Mouse (Mus musculus) R1 (cell line): ENCODE data around the gene Uba52.

Experiments used
- DNase-seq: peaks from one replicate; pipeline ENCODE4 v3.0.0-alpha.2; 2018; ENCODE audit warnings: low read depth, low spot score

Gene Uba52

DNA sequence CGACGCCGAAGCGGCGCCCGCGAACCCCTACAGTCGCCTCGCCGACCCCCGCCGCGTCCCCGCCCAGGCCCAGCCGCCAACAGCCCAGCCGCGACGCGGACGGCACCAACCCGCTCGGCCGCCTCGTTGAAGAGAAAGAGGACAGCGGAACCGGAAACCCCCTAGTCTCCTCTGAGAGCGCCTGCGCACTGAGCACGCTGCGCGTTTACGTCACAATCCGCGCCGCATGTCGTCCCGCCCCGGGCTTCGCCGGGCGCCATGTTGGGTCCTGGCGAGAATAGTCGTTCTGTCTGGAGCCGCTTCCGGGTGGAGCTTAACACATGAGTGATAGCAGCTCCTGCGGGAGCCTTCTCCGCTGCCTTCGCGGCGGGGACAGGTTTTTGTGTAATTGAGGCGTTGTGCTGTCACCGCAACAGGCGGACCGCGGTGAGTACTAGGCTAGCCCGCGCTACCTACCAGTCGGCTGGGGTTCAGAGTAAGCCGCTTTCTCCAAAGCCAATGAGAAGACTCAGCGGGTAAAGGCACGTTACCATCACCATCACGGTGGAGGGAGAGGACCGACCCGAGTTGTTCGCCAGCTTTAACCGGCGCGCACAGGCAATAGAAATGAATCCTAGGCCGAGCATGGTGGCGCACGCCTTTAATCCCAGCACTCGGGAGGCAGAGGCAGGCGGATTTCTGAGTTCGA lies at the start of gene Uba52:
Gene Uba52 (minus strand): TSS at position 574 of the 688 bp plus-strand sequence.
- DNase-seq: peak; percentile 96

DNA sequence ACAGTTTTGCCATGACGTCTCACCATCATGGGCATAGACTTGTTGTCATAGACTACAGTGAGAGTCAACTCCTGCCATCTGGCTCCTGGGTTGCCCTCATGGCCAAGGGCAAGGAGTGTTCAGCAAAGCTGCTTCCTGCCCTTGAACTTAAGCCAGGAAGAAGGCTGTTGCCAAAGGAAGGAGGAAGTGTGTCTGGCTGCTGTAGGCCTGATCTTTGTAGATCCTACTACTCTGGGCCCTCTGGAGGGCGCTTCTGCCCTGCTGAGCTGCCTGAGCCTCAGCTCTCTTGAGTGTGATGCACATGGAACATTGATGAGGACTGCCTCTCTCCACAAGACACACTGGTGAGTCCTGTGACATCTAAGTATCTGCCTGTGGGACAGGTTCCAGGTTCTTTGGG lies 49.5 kb upstream of the Uba52 start:
- peak; percentile 36 for DNase-seq

DNA sequence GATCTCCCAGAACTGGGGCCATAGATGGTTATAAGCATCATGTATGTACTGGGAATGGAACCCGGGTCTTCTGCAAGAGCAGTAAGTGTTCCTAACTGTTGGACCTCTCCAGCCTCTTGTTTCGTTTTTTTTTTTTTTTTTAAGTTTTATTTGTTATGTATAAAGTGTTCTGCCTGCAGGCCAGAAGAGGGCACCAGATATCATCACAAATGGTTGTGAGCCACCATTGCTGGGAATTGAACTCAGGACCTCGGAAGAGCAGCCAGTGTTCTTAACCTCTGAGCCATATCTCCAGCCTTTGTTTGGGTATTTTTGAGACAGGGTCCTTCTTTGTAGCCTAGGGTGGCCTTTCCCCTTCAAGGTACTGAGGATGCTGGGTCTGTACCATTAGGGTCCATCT lies 48.4 kb upstream of the Uba52 start:
- DNase-seq: peak; percentile 54

DNA sequence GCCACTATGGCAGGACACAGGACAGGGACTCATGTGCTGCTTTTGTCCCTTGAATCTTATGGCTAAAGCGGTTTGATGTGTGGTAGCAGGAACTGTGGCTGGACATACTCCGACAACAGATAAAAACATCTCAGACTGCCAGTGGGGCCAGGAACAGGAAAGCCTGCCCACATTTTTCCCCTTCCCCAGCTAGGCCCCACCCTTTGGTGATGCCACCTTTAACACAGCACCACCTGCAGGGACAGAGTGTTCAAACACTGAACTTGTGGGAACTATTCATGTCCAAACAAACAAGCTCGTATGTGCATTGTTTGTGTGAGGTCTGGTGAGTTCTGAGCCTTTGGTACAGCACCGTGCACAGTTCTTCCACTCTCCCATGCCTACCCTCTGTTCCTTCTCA lies 47.7 kb upstream of the Uba52 start:
- peak; percentile 21 for DNase-seq

DNA sequence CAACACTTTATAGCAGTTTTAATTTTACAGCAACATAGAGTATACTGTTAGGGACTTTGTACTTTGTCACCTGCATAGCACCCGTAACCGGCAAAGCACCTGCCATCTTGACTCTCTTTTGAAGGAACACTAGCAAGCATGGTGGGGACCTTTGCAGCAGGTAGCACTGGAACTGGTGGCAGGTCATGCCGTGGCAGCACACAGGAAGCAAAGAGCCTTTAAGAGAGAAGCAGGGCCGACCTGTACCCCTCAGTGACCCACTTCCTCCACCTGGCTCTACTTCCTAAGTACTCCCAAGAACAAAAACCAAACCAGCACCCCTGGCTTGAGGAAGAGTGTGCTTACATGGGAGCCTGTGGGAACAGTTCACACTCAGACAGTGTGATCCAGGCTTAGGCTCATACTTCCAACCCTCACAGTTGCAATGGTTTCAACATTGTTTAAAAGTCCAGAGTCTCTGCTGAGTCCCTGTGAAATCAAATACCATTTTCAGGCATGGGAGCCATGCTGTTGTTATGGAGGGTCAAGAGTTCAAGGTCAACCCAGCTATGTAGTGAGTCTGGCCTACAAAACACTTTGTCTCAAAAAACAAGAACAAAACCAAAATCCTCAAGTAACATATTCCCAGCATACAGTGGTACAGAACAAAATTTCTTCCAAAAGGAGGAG lies 44.6 kb upstream of the Uba52 start:
- DNase-seq: peak; percentile 79

DNA sequence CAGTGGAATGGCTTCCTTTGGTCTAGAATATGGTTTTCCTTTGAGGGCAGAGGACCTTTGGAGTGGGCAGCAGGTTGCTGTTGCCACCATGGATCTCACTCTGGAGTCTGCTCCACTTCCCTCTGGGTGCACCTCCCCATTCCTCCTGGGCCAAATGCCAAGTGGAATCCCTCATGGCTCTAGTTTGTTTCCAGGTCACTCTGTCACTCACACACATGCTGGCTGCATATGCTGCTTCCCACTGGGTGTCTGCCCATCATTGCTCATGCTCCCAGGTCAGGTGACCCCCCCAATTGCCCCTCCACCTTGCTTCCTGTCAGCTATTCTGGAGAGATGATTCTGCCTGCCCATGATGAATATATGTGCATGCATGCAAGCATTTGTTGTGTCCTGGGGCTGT lies 43.1 kb upstream of the Uba52 start:
- no peak for DNase-seq

DNA sequence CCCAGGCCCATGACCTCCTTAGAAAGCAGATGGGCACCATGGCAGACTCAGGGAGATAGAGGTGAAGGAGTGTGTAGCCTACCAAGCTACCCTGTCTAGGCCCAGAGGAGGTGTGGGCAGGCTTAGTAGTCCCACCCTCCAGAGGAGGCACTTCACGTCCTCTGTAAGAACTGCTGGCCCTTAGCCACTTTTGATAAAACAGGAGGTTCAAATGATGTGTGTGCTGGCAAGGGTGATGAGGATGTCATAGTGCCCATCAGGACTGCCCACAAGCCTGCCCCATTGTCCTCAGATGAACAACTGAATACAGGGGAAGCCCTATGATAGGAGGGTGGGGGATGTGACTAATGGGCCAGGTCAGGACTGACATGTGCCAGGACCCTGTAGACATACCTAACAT lies 42.2 kb upstream of the Uba52 start:
- DNase-seq: no peak

DNA sequence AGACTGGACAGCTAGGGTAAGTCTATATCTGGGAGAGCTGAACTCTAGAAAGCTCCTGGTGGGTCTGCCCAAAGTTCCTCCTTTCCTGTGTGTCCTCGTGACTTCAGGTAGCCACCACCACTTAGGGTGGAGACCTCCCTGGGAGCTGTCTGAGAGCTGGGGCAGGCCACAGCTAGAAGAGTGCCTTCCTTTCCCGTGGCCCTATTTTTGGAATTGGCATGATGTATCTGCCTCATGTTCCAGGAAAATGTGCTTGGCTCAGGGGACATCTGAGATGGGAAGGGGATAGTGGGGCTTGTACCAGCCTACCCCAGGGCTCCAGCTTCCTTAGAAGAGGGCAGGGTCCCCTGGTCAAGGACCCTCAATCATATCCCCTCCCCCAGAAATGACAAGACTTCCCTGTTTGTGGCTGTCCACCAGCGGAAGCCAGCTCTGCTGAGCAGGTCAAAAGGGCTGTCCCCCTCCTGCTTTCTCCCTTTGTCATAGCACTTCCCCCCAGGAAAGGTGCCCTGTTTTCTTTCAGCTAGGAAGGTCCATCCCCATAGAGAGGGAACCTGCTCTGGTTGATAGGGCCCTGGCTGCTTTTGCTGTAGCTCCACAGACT lies 41.1 kb upstream of the Uba52 start:
- no peak for DNase-seq

DNA sequence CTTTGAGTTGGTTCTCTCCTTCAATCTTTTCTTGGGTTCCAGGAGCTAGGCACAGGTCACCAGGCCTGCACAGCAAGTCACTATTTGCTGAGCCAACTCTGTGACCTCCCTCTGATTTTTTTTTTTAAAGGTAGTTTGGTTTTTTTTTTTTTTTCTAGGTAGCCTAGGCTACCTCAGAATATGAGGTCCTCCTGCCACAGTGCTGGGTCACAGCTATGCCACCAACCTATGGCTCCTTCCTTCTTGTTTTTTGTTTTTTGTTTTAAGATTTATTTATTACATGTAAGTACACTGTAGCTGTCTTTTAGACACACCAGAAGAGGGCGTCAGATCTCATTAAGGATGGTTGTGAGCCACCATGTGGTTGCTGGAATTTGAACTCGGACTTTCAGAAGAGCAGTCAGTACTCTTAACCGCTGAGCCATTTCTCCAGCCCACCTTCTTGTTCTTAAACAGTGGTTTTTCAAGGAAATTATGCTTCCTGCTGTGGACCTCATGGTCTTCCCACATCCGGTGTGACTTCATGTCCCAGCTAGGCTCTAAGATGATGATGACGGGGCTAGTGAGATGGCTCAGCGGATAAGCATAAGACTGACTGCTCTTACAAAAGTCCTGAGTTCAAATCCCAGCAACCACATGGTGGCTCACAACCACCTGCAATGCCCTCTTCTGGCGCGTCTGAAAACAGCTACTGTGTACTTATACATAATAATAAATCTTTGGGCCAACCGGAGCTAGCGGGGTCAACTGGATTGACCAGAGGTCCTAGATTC lies 39.0 kb upstream of the Uba52 start:
- no peak for DNase-seq

DNA sequence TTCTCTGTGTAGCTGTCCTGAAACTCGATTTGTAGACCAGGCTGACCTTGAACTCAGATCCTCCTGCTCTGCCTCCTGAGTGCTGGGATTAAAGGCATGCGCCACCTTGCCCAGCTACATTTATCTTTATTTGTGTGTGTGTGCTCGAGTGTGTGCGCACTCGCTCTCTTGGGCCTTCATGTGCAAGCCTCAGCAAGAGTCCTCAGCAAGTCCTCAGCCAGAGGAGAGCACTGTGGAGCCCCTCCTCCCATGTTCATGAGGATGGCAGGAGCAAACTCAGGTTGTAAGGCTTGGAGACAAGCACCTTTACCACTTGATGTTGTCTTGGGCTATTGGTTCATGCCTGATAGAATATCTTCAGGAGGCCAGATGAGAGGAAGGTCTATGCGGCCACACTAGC lies 37.2 kb upstream of the Uba52 start:
- DNase-seq: no peak

DNA sequence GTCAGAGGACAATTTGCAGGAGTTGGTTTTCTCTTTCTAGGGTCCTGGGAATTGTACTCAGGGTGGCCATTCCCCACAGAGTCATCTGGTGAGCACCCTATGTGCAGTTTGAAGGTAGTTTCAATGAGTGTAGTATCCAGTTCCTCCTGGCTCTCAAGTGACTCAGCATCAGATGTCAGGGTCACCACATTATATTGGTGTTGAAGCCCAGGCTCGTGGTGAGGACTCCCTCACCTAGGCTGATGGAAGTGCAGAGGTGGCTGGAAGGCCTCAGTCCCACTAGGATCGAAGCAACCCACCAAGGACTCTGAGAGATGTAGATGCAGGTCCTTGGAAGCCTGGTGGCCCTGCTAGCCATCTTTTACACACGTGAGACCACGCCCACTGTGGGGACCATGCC lies 35.8 kb upstream of the Uba52 start:
- DNase-seq: no peak

DNA sequence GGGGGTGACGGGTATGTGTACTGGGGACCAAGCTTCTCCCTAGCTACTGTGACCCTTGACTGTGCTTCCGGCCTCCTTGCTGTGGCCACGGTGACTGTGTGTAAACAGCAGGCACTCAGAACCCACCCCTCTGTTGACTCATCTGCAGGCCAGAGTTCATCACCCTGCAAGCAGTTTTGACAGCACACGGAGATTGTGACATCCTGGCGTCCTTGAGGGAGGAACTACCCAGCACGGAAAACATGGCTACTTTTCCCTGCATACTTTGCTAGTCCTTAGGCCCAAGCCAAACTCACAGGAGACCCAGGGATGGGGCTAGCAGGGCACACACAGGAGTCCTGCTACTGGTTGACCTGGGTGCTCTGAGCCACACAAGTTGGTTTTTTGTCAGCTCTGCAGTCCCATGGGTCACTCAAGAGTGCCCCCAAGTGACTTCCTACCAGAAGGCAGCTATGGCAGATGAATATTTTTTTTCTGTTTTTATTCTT lies 33.6 kb upstream of the Uba52 start:
- no peak for DNase-seq

DNA sequence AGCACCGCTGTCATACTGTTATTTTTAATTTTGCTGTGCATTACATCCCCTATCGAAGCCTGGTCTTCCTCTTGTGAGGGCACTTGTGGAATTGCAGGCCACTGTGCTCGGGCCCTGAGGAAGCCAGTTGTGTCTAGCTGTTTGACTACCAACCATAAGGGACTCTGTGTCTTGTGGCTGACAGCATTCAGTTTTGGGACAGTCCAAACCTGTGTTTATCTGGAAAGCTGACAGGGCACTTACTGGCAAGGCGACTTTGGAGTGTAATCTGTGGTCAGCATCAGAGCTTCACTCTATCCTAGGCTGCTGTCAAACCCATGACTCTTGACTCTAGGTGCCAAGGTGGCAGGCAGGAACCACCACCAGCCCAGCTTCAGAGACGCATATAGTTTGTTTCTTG lies 30.5 kb upstream of the Uba52 start:
- no peak for DNase-seq

DNA sequence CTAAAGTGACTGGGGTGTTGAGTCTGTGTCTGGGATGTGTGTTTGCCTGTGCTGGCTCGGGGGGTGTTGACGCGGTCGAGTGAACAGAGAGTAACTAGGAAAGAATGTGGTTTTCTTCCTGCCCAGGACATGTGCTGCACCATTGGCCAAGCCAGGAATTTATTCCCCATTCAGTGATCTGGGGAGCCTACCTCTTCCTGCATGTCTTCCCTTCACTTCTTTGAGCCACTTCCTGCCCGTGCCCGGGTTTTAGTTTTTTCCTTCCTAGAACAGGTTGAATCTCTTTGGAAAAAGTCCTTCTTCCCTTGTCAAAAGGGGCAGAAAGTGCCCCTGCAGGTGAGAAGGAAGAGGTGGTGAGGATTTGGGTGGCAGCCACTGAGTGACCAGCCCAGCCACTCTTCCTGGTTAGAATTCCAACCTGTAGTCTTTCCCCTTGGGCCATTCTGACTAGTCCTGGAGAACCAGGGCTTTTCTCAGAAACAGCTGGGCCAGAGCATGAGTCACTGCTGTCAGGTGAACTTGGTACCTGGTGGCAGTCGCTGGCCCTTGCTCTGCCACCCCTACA lies 30.0 kb upstream of the Uba52 start:
- DNase-seq: no peak

DNA sequence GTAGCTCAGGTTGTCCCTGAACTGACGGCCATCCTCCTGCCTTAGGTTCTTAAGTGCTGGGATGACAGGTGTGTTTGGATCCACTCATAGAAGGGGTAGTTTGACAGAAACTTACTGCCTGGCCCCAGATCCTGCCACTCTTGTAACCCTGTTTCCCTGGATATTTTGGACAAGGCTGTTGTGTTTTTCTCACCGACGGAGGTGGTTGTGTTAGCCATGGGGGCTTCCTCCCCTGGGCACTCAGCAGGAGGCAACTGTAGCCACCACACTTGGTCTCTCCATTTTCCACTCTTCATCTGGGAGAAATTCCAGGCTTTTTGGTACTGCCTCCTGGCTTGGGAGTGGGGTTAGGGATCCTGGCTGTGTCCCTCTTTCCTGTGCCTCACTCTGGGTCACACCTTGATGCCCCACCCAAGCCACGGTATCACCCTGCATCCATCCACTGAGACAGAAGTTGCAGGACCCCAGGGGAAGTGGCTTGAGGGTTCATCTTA lies 29.5 kb upstream of the Uba52 start:
- no peak for DNase-seq

DNA sequence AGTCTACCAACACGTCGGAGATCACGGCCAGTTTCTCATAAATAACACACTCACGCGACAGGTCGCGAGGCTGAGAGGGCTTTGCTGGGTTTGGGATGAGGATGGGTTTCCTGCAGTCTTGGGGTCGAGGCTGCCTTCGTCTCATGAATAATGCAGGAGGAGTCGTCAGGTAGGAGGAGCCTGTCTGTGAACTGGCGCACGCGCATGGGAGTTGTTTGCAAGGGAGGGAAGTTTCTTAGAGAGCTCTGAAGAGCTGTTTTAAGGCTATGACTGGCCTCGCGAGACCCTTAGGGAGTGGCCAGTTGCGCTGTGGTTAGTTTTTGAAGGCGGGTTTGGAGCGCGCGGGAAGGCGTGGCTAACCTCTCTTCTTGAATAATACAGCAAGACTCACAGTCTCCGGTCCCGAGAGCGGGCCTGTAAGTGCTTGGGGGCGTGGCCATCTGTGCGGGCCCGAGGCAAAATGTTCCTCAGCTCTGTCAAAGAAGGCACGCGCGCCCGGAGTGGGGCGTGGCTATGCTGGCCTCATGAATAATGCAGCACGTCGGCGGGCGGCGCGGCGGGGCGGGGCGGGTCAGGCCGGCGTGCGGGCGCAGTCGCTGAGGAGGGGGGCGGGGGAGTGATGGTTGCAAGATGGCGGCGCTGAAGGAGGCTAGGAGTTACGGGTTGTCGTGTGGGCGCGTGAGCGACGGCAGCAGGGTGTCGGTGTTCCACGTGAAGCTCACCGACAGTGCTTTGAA lies 28.6 kb upstream of the Uba52 start, which contains the start of gene Ell:
Gene Ell (plus strand): TSS at position 381 of the 737 bp plus-strand sequence.
- peak; percentile 99 for DNase-seq

DNA sequence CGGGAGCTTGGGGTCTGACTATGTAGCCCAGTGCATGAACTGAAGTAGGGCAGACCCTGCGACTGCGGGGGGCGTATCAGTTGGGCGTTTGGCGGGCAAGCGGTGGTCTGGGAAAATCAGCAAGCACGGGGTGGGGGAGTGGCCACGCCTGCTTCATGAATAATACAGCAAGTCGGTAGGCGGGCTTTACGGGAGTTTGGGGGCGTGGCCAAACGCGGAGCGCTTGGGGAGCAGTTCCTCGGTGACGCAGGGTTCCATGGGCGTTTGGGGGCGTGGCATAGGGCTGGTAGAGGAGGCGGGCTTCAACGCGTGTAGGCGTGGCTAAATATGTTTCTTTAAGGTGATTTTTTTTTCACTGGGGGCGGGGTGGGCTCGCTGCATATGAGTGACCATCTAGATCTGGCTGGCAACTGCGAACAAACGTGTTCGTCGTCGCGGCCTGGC lies 28.1 kb upstream of the Uba52 start:
- peak; percentile 98 for DNase-seq

DNA sequence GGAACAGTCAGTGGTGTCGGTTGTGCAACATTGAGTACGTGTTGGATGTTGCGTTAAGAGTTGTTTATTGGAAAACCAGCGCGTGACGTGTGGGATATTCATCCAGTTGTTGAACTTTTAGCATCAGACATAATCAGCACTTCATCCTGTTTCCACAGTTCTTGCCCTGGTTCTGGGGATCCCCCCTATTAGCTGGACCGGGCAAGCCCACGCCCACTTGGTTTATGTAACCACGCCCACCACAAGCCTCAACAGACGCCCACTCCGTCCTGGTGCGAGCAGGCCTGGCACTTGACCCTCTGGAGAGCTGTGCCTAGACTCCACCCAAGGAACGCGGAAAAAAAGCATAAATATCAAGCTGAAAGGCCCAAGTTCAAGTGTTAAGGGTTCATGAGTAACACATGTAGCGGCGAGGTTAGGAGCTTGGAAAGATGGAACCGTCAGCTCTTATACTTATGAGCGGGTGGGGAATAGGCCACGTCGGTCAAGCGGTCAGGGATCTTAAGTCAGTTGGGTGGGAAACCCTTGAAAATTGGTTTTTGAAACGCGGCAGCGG lies 27.5 kb upstream of the Uba52 start:
- DNase-seq: peak; percentile 84

DNA sequence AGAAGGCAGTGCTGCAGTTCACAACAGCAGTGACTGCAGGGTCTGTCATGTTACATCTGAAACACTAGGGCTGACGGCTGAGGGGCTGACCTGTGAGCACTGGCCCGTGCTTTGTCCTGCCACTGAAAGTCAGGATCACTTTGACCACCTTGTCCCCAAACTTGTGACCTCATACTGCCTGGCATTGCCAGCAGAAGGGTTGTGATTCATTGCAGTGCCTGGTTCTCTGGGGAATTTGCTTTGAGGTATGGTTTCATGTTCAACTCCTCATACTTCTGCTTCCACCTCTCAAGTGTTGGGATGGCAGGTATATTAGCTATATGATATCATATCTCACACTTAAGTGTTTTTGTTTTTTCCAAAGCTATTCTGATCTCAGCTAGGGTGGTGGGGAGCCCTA lies 25.1 kb upstream of the Uba52 start:
- no peak for DNase-seq

DNA sequence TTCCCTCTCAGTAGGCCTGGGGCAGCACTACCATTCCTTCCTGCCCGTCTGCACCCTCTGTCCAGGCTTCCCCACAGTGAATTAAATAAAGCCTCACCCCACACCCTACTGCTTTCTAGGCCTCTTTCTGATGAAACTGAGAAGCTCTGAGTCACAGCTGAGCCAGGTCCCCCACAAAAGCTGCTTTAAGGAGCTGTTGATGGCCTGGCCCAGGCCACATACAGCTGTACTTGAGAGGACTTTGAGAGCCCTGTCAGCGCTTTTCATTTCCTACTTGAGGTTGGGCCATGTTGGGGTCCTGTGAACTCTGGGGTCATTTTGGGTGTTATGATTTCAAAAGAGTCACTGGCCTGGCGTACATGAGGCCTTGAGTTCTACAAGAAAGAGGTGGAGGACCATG lies 24.6 kb upstream of the Uba52 start:
- no peak for DNase-seq
